9 mouse cellular contexts compared by ENCODE assay signal in genomic region chr2:50304824-50305577, GRCm38 (mm10). TPM values are rescaled to one million over a fixed set of nuclear protein-coding genes. Genes with fewer than 3 reads are reported as not detected.
DNase-seq lines count a peak whose midpoint lies in the region; ATAC-seq and TF ChIP-seq lines count a peak whose summit lies in the region.
"Had no signal": no experiment of that assay in that cellular context is flagged by ENCODE, and none has a peak within 500 bp of the region (broad histone marks: within the 10 kb centered on the region; RNA-seq: fewer than 3 reads in every experiment).

No protein-coding gene starts in this region.

- peak; percentile 72 for TF ChIP-seq RAD21 in CH12.LX (IDR thresholded peaks at IDR 0.05; ENCODE audit: low read depth, low read length)

- no peak overlapping the region for H3K27ac ChIP-seq in cerebellum, adult 2 months (ENCODE audit: insufficient read depth, low read length)
- no peak overlapping the region for H3K27ac ChIP-seq in kidney, embryonic 15.5 days
- no peak overlapping the region for H3K27ac ChIP-seq in CH12.LX (ENCODE audit: insufficient read depth, low read depth)
- no peak overlapping the region for H3K27ac ChIP-seq in kidney, postnatal 0 days
- H3K27ac ChIP-seq: liver, embryonic 15.5 days had no signal

- no peak for TF ChIP-seq POLR2A in cerebellum, adult 2 months (IDR thresholded peaks at IDR 0.05; ENCODE audit: borderline replicate concordance, insufficient read depth, low read length)
- TF ChIP-seq POLR2A in CH12.LX (IDR thresholded peaks at IDR 0.05; ENCODE audit: low read depth, low read length), result no peak

- no peaks in the 10 kb centered on the region for H3K79me2 ChIP-seq in CH12.LX (replicated peaks; ENCODE audit: control insufficient read depth, extremely low read depth, insufficient read depth, poor library complexity, severe bottlenecking)

- no peak overlapping the region for H3K9ac ChIP-seq in kidney, embryonic 15.5 days
- H3K9ac ChIP-seq in CH12.LX (ENCODE audit: insufficient read depth, low read depth), result no peak overlapping the region
- H3K9ac ChIP-seq in kidney, postnatal 0 days (ENCODE audit: low read depth, low read length), result no peak overlapping the region
- H3K9ac ChIP-seq: liver, embryonic 15.5 days had no signal

- dilution Hi-C loops in CH12.LX (cut with MboI; ENCODE audit: extremely low pct_ligation_motif_present, extremely low pct_unique_long_range_greater_than_20kb, low sequenced_read_pairs), result no loop called here

- peak; percentile 23; the same call in 1 of the 2 replicates for TF ChIP-seq CTCF in cerebellum, adult 2 months (IDR thresholded peaks at IDR 0.05; ENCODE audit: borderline replicate concordance, insufficient read depth, low read depth, low read length)
- TF ChIP-seq CTCF in CH12.LX (conservative IDR thresholded peaks at IDR 0.05 in 1 of 2, IDR thresholded peaks at IDR 0.05 in 1 of 2; ENCODE audit: low read depth in 2 of 2, low read length in 2 of 2), result peak; percentile 27 to 65; a peak in 2 of 4 replicates
- peak; percentile 75 for TF ChIP-seq CTCF in kidney, postnatal 0 days (IDR thresholded peaks at IDR 0.05; ENCODE audit: low read depth)

- 82% methylated on average over 1 of the region's 1 CpGs for WGBS in cerebellum, adult 2 months
- 22% methylated on average over 1 of the region's 1 CpGs for WGBS in kidney, embryonic 15.5 days
- WGBS in kidney, postnatal 0 days, result 36% methylated on average over 1 of the region's 1 CpGs

- H3K4me2 ChIP-seq in kidney, embryonic 15.5 days, result no peak overlapping the region
- no peak overlapping the region for H3K4me2 ChIP-seq in CH12.LX (ENCODE audit: insufficient read depth, low read depth, poor library complexity, severe bottlenecking)
- H3K4me2 ChIP-seq in kidney, postnatal 0 days (ENCODE audit: low read length), result no peak overlapping the region
- H3K4me2 ChIP-seq: liver, embryonic 15.5 days had no signal

- H3K36me3 ChIP-seq in kidney, embryonic 15.5 days, result no peaks in the 10 kb centered on the region
- H3K36me3 ChIP-seq in CH12.LX (replicated peaks in 1 of 2; ENCODE audit: control insufficient read depth in 1 of 2, insufficient read depth in 1 of 2, low read length in 1 of 2), result no peaks in the 10 kb centered on the region
- no peaks in the 10 kb centered on the region for H3K36me3 ChIP-seq in kidney, postnatal 0 days (ENCODE audit: insufficient read depth, low read length)
- H3K36me3 ChIP-seq: liver, embryonic 15.5 days had no signal

- TF ChIP-seq EP300 in CH12.LX (IDR thresholded peaks at IDR 0.05; ENCODE audit: low read length), result no peak

- no peak overlapping the region for H3K4me3 ChIP-seq in cerebellum, adult 2 months (replicated peaks; ENCODE audit: insufficient read depth, low read depth, low read length)
- no peak overlapping the region for H3K4me3 ChIP-seq in kidney, embryonic 15.5 days (replicated peaks)
- H3K4me3 ChIP-seq in CH12.LX (replicated peaks in 1 of 3; ENCODE audit: low read depth in 2 of 3, low read length in 2 of 3, poor library complexity in 1 of 3), result no peak overlapping the region
- no peak overlapping the region for H3K4me3 ChIP-seq in kidney, postnatal 0 days (replicated peaks; ENCODE audit: low read depth, low read length)
- H3K4me3 ChIP-seq: liver, embryonic 15.5 days had no signal

- in situ Hi-C loops in CH12.LX (cut with MboI; ENCODE audit: low pct_ligation_motif_present, low pct_unique_long_range_greater_than_20kb, low sequenced_read_pairs), result loop anchor here (25.0 kb wide), 2 partner anchors 532 to 832 kb away; partner anchors contain the start of gene Rnd3

- no peak; the same call in 1 of the 2 replicates for ATAC-seq in kidney, embryonic 15.5 days (replicated peaks; ENCODE audit: low FRiP score)
- ATAC-seq in kidney, postnatal 0 days (replicated peaks; ENCODE audit: low FRiP score, low read depth), result peak; percentile 88
- no peak for ATAC-seq in erythroid progenitor cell, adult 5-6 weeks (replicated peaks; ENCODE audit: low FRiP score, poor library complexity, severe bottlenecking)

- no peaks in the 10 kb centered on the region for H3K4me1 ChIP-seq in cerebellum, adult 2 months (ENCODE audit: control insufficient read depth, insufficient read depth, low read length)
- H3K4me1 ChIP-seq in kidney, embryonic 15.5 days, result no peaks in the 10 kb centered on the region; the same call in 1 of the 2 replicates
- H3K4me1 ChIP-seq in CH12.LX (ENCODE audit: control insufficient read depth in 1 of 2, insufficient read depth in 2 of 2), result no peaks in the 10 kb centered on the region
- H3K4me1 ChIP-seq in kidney, postnatal 0 days (replicated peaks; ENCODE audit: insufficient read depth, low read length), result no peaks in the 10 kb centered on the region
- H3K4me1 ChIP-seq: liver, embryonic 15.5 days had no signal

- H3K27me3 ChIP-seq in cerebellum, adult 2 months (ENCODE audit: control insufficient read depth, insufficient read depth, low read length), result no peaks in the 10 kb centered on the region
- H3K27me3 ChIP-seq in kidney, embryonic 15.5 days, result no peaks in the 10 kb centered on the region
- H3K27me3 ChIP-seq in CH12.LX (replicated peaks), result no peaks in the 10 kb centered on the region
- H3K27me3 ChIP-seq in kidney, postnatal 0 days (ENCODE audit: insufficient read depth, low read length), result no peaks in the 10 kb centered on the region
- H3K27me3 ChIP-seq: liver, embryonic 15.5 days had no signal

- DNase-seq in cerebellum, adult 2 months, result no peak
- DNase-seq in cerebellum, postnatal 36 days, result no peak
- peak; percentile 92 for DNase-seq in kidney, adult 9 months
- DNase-seq in CH12.LX (ENCODE audit: extremely low read depth), result no peak
- peak; percentile 50 for DNase-seq in kidney, postnatal 0 days (ENCODE audit: low spot score)
- no peak for DNase-seq in layer of hippocampus, adult 18-20 months (ENCODE audit: low spot score in 2 of 2)

- no peaks in the 10 kb centered on the region for H3K9me3 ChIP-seq in kidney, embryonic 15.5 days (replicated peaks)
- peaks cover 2% of the 10 kb centered on the region for H3K9me3 ChIP-seq in CH12.LX (replicated peaks; ENCODE audit: low read length)
- H3K9me3 ChIP-seq in kidney, postnatal 0 days (replicated peaks; ENCODE audit: low read length), result no peaks in the 10 kb centered on the region
- H3K9me3 ChIP-seq: liver, embryonic 15.5 days had no signal

TF ChIP-seq in CH12.LX, 34 proteins besides CTCF, POLR2A, EP300 and RAD21:
- TF ChIP-seq ZNF384 (IDR thresholded peaks at IDR 0.05; ENCODE audit: low read depth, low read length) (no peak), ZC3H11A (IDR thresholded peaks at IDR 0.05; ENCODE audit: low read depth, low read length) (no peak), UBTF (IDR thresholded peaks at IDR 0.05; ENCODE audit: low read depth, low read length) (no peak), JUN (IDR thresholded peaks at IDR 0.05; ENCODE audit: insufficient read depth, low read depth, low read length) (no peak), SMC3 (IDR thresholded peaks at IDR 0.05; ENCODE audit: low read depth, low read length) (peak; percentile 54), NRF1 (IDR thresholded peaks at IDR 0.05; ENCODE audit: low read depth, low read length) (no peak), MEF2A (IDR thresholded peaks at IDR 0.05; ENCODE audit: borderline replicate concordance, low read depth, low read length) (no peak)

RNA-seq across cellular contexts. Expression of gene Mmadhc, which starts 8.4 kb away (rescaled TPM):
- polyA plus RNA-seq in cerebellum, adult 2 months (2012; rRNA removed), result 70.0 and 70.5 TPM in 2 replicates
- 154 and 159 TPM in 2 replicates for polyA plus RNA-seq in kidney, embryonic 15.5 days (2015; fragmentation: Nextera tagmentation; extraction: Ambion mirVana)
- total RNA-seq in CH12.LX (2012; rRNA removed) (74.9 and 81.8 TPM in 2 replicates), CH12.LX (2014; rRNA removed) (142 and 144 TPM in 2 replicates)
- 94.2 and 99.1 TPM in 2 replicates for polyA plus RNA-seq in CH12.LX (2012; ENCODE audit: insufficient read length, low read depth)
- 158 and 167 TPM in 2 replicates for polyA plus RNA-seq in kidney, postnatal 0 days (2015; fragmentation: Nextera tagmentation; extraction: Ambion mirVana)
- total RNA-seq in erythroid progenitor cell, adult 5-6 weeks (2015; ENCODE audit: low replicate concordance), result 49.5 and 68.1 TPM in 2 replicates
- 41.8 and 83.7 TPM in 2 replicates for total RNA-seq in erythroid progenitor cell, adult 5-6 weeks (2017; ENCODE audit: low replicate concordance)
- total RNA-seq in layer of hippocampus, adult 18-20 months (2021), result 10 to 100 TPM; 48.5 to 49.1 TPM

Comparison
In these comparisons a context has a peak if more than half of its experiments do, and no peak if none do; other contexts are left out.
1. DNase-seq: peak in kidney, adult 9 months (single experiment) and kidney, postnatal 0 days (single experiment); none in cerebellum, adult 2 months (0 of 2), cerebellum, postnatal 36 days (0 of 2), CH12.LX (single experiment) and layer of hippocampus, adult 18-20 months (0 of 2).
2. CTCF ChIP-seq: peak in every context shown above with its lines; median percentile 75 in kidney, postnatal 0 days; 46 in CH12.LX; 23 in cerebellum, adult 2 months.